Mouse (Mus musculus): Measurements from ENCODE around the gene Hs2st1. TPM values are rescaled to one million over a fixed set of nuclear protein-coding genes. Genes with fewer than 3 reads are reported as not detected.
A peak's percentile ranks its signal among the peaks of the same experiment; 100 is the strongest.

Gene Hs2st1
- polyA plus RNA-seq, 1 experiment = 30.9 TPM

GRCm38 (mm10) chr3:144432143-144432577 lies 137.8 kb downstream of the Hs2st1 start:
- no peak for DNase-seq (ENCODE audit: low read depth)
- no peak for TF ChIP-seq CTCF (IDR thresholded peaks at IDR 0.05; ENCODE audit: borderline replicate concordance, extremely low read depth, insufficient read depth, insufficient read length)
- TF ChIP-seq POLR2A (IDR thresholded peaks at IDR 0.05; ENCODE audit: borderline replicate concordance, extremely low read depth, insufficient read depth, insufficient read length, poor library complexity, severe bottlenecking) = no peak

DNA sequence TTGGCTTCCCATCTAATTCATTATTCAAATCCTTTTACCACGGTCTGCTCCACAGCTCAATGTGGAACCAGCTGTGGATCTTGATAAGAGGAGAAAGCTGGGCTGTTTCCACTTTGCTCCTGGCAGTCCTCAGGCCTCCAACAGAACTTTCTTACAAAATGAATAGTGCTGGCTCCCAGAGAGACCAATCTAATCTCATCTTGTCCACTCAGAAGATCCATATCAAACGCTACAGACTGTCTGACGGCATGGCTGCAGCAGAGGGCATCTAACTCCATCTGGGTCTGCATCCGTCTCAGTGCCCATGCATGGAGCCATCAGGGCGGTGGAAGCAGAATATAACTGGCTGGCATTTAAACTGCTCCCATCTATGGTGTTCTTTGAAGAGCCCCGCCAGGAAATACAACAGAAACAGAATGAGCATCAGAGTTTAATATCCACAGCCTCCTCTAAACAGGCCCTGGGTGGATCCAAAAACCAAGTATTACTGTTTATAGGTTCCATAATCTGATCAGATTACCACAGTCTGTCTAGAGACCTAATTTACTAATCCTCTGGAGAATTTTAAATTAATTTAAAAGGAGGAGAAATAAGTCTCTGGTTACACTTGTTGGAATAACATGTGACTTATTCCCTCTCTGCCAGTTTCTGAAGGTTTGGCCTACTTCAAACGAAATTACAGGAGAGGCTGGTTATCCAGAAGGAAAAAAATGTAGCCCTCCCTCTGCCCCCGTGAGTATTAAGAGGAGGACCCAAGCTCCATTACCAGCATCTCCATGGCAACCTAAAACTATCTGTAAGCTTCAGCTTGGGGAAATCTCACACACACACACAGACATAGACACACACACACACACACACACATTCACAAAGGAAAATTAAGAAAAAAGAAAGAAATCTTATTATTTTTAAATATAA lies 141.2 kb downstream of the Hs2st1 start:
- TF ChIP-seq POLR2A (IDR thresholded peaks at IDR 0.05; ENCODE audit: borderline replicate concordance, extremely low read depth, insufficient read depth, insufficient read length, poor library complexity, severe bottlenecking) = no peak
- DNase-seq (ENCODE audit: low read depth) = peak; percentile 67

DNA sequence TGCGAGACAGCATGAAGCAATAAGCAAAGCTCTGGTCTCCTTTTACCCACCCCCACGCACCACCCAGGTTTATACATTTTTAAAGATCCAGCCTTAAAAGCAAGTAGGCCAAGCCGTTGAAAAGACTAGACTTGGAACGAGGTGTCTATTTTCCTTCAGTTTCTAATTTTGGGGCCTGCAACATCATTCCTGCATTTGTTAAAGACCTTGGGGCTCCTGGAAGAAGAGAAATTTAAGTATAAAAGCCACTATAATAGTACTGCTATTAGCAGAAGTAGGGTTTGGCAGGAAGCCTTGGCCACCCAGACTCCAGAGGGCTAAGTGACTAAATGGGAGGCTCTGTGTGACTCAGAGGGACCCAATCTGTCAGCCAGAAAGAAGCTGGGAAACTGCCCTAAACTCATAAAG lies 144.9 kb downstream of the Hs2st1 start:
- TF ChIP-seq POLR2A (IDR thresholded peaks at IDR 0.05; ENCODE audit: borderline replicate concordance, extremely low read depth, insufficient read depth, insufficient read length, poor library complexity, severe bottlenecking) (no peak), CTCF (IDR thresholded peaks at IDR 0.05; ENCODE audit: borderline replicate concordance, extremely low read depth, insufficient read depth, insufficient read length) (no peak)
- DNase-seq (ENCODE audit: low read depth) = peak; percentile 72

GRCm38 (mm10) chr3:144421404-144422180 lies 148.4 kb downstream of the Hs2st1 start:
- TF ChIP-seq POLR2A (IDR thresholded peaks at IDR 0.05; ENCODE audit: borderline replicate concordance, extremely low read depth, insufficient read depth, insufficient read length, poor library complexity, severe bottlenecking) (no peak), CTCF (IDR thresholded peaks at IDR 0.05; ENCODE audit: borderline replicate concordance, extremely low read depth, insufficient read depth, insufficient read length) (no peak)
- peak; percentile 63 for DNase-seq (ENCODE audit: low read depth)

DNA sequence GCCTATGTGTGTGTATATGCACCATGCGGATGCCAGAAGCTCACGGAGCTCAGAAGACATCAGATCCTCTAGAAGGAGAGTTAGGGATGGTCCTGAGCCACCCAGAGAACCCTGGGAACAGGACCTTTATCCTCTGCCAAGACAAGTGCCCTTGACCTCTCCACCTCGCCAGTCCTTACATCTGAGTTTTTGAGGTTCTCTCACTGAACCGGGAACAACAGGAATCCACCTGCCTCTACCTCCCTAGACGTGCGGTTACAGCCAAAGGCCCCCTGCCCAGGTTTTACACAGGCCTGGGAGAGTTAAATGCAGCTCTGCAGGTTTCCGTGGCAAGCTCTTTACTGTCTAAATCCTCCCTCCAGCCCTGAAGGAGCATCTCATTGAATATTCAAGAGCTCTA lies 156.2 kb downstream of the Hs2st1 start:
- no peak for DNase-seq (ENCODE audit: low read depth)
- no peak for TF ChIP-seq CTCF (IDR thresholded peaks at IDR 0.05; ENCODE audit: borderline replicate concordance, extremely low read depth, insufficient read depth, insufficient read length)
- no peak for TF ChIP-seq POLR2A (IDR thresholded peaks at IDR 0.05; ENCODE audit: borderline replicate concordance, extremely low read depth, insufficient read depth, insufficient read length, poor library complexity, severe bottlenecking)

- no peak for TF ChIP-seq CTCF (IDR thresholded peaks at IDR 0.05; ENCODE audit: borderline replicate concordance, extremely low read depth, insufficient read depth, insufficient read length)
- peak; percentile 87 for DNase-seq (ENCODE audit: low read depth)
These were observed 157.3 kb downstream of the Hs2st1 start for GRCm38 (mm10) chr3:144412538-144413272.

DNA sequence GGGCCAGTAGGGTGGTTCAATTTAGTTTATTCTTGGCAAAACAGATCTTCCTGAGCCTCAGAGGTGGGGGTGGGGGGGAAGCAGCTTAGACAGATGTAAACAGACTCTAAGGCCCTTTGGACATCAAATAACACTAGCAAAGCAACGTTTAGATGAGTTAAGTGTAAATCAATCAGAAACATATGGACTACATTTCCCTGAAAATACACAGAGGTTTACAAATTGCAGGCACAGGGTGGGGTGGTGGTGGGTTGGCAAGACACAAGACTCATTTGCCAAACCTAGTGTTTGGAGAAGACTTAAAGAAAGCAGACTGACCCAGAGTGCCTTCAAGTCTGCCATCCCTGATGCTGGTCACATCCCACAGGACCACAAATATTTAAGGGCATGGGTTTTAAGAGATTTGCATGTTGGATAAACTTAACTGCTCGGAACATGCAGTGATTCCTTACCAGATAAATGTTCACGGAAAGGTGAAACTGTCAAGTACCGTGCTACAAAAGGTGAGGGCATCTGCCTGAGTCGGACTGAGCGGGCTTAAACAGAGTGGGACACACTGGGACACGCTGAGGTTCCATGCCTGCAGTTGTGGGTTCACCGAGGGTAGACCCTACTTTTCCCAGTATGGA lies 158.2 kb downstream of the Hs2st1 start:
- DNase-seq (ENCODE audit: low read depth) = no peak
- TF ChIP-seq CTCF (IDR thresholded peaks at IDR 0.05; ENCODE audit: borderline replicate concordance, extremely low read depth, insufficient read depth, insufficient read length) = no peak

DNA sequence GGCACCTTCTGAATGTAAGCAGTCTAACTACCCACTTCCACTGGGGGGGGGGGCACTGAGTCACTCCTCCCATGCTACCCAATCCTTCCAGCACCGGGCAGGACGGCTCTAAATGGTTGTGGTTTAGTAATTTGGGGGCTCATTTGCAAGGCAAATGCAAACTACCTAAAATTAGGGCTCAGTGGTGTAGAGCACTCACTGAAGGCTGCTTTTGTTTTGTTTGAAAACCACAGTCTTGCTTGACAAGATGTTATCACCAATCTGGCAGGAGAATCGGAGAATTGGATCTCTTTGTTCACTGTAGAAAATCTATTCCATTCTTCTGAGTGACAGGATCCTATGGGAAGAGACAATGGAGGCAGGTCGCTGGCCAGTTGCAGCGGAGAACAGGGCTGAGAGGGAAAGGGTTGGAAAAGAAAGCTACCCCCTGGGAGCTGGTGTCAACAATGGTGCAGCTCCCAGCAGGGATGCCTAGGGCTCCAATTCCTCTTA lies 158.9 kb downstream of the Hs2st1 start:
- DNase-seq (ENCODE audit: low read depth) = peak; percentile 91
- no peak for TF ChIP-seq POLR2A (IDR thresholded peaks at IDR 0.05; ENCODE audit: borderline replicate concordance, extremely low read depth, insufficient read depth, insufficient read length, poor library complexity, severe bottlenecking)
- no peak for TF ChIP-seq CTCF (IDR thresholded peaks at IDR 0.05; ENCODE audit: borderline replicate concordance, extremely low read depth, insufficient read depth, insufficient read length)

DNA sequence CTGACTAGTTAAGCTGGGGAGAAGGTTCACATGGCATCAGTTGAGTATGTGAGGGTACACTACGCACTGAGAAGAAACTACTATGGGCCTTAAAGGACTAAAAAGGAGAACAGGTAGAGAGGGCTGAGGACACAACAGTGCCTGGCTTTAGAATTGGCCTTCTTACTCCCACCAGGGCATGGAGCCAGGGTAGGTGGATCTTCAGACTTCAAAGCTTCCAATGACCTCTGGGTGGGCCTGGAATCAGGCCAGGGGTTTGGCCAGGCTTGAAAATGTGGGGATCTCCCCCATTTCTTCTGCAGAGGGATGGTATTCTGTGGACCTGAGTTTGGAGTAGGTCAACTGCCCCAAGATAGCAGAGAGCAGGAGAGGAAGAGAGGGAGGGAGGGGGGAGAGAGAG lies 161.0 kb downstream of the Hs2st1 start:
- no peak for DNase-seq (ENCODE audit: low read depth)
- TF ChIP-seq CTCF (IDR thresholded peaks at IDR 0.05; ENCODE audit: borderline replicate concordance, extremely low read depth, insufficient read depth, insufficient read length) = no peak
- no peak for TF ChIP-seq POLR2A (IDR thresholded peaks at IDR 0.05; ENCODE audit: borderline replicate concordance, extremely low read depth, insufficient read depth, insufficient read length, poor library complexity, severe bottlenecking)

DNA sequence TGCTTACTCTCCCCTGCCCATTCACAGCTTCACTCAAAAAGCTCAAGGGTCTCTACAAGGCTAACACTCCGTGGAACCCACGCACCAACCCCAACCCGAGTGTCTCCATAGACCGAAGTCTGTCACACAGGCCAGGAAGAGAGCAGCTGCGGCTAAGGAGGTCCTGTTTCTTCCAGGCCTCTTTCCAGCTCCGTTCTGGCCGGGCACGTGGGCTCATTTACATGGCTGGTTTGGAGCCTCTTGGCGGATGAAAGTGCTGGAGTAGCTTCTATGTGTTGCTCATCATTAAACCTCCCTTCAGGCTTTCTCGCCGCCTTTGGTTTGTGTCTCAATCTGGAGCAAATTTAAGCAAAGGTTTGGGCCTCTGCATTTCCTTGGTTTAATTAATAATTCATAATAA lies 164.7 kb downstream of the Hs2st1 start:
- DNase-seq (ENCODE audit: low read depth) = no peak
- no peak for TF ChIP-seq CTCF (IDR thresholded peaks at IDR 0.05; ENCODE audit: borderline replicate concordance, extremely low read depth, insufficient read depth, insufficient read length)
- TF ChIP-seq POLR2A (IDR thresholded peaks at IDR 0.05; ENCODE audit: borderline replicate concordance, extremely low read depth, insufficient read depth, insufficient read length, poor library complexity, severe bottlenecking) = no peak

DNA sequence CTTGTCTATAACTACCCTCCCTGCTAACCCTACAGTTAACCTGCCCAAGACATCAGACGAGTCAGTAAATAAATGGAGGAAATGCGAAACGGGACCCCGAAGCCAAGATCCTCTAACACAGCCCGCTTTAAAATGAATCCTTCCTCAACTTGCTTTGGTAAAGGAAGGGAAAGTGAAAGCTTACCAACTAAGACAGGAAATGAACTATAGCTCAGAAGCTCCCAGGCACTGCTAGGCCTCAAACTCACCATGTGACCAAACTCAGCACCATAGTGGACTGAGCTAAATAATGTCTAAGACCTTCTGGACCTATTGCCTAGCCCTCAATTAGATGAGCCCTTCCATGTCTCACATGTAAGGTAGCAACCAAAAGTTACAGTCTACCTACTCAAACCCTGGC lies 168.7 kb downstream of the Hs2st1 start:
- DNase-seq (ENCODE audit: low read depth) = no peak
- TF ChIP-seq CTCF (IDR thresholded peaks at IDR 0.05; ENCODE audit: borderline replicate concordance, extremely low read depth, insufficient read depth, insufficient read length) (no peak), POLR2A (IDR thresholded peaks at IDR 0.05; ENCODE audit: borderline replicate concordance, extremely low read depth, insufficient read depth, insufficient read length, poor library complexity, severe bottlenecking) (no peak)

Data from brain, embryonic 14.5 days (tissue).